In genomic region chr1:173995003-173995402, GRCm38 (mm10) we compare ENCODE assay signal across 27 mouse cellular contexts. TPM values are rescaled to one million over a fixed set of nuclear protein-coding genes. Genes with fewer than 3 reads are reported as not detected.
A peak's percentile ranks its signal among the peaks of the same experiment; 100 is the strongest.
DNase-seq lines count a peak whose midpoint lies in the region; ATAC-seq lines count a peak whose summit lies in the region.
"Had no signal": no experiment of that assay in that cellular context is flagged by ENCODE, and none has a peak within 500 bp of the region (broad histone marks: within the 10 kb centered on the region; RNA-seq: fewer than 3 reads in every experiment).

No protein-coding gene starts in this region.

- peak; percentile 67 to 79 for DNase-seq in cerebellum, postnatal 10 days
- no peak for DNase-seq in cerebellum, adult 11-12 months
- no peak for DNase-seq in midbrain, embryonic 11.5 days (ENCODE audit: low spot score, missing footprints)
- peak; percentile 6 for DNase-seq in brain, adult 2 months (ENCODE audit: low read depth, low spot score)
- DNase-seq: adrenal gland, postnatal 14 days; gastrocnemius, postnatal 10 days; heart, adult 18-20 months; heart, postnatal 10 days; heart, postnatal 4 days; kidney, adult 18-20 months had no signal

- 85% methylated on average over 4 of the region's 4 CpGs for WGBS in hindbrain, embryonic 15.5 days
- 89% methylated on average over 4 of the region's 4 CpGs for WGBS in hindbrain, embryonic 12.5 days
- 87% methylated on average over 4 of the region's 4 CpGs for WGBS in midbrain, embryonic 11.5 days
- WGBS in midbrain, embryonic 13.5 days = 94% methylated on average over 4 of the region's 4 CpGs

- H3K27me3 ChIP-seq in hindbrain, embryonic 15.5 days = no peaks in the 10 kb centered on the region
- no peaks in the 10 kb centered on the region for H3K27me3 ChIP-seq in hindbrain, embryonic 12.5 days
- H3K27me3 ChIP-seq in midbrain, embryonic 11.5 days (ENCODE audit: control insufficient read depth, insufficient read depth, low read length) = no peaks in the 10 kb centered on the region
- no peaks in the 10 kb centered on the region for H3K27me3 ChIP-seq in midbrain, embryonic 13.5 days
- H3K27me3 ChIP-seq: embryonic facial prominence, embryonic 13.5 days; forebrain, embryonic 15.5 days; intestine, embryonic 15.5 days; Patski had no signal

- H3K4me1 ChIP-seq in hindbrain, embryonic 15.5 days (replicated peaks) = no peaks in the 10 kb centered on the region
- H3K4me1 ChIP-seq in hindbrain, embryonic 12.5 days = no peaks in the 10 kb centered on the region
- no peaks in the 10 kb centered on the region for H3K4me1 ChIP-seq in midbrain, embryonic 11.5 days (ENCODE audit: control insufficient read depth, insufficient read depth, low read length)
- no peaks in the 10 kb centered on the region for H3K4me1 ChIP-seq in midbrain, embryonic 13.5 days (replicated peaks)
- H3K4me1 ChIP-seq: embryonic facial prominence, embryonic 13.5 days; forebrain, embryonic 10.5 days; forebrain, embryonic 15.5 days; heart, embryonic 10.5 days; intestine, embryonic 15.5 days had no signal

- H3K4me2 ChIP-seq in hindbrain, embryonic 15.5 days = no peak overlapping the region
- no peak overlapping the region for H3K4me2 ChIP-seq in hindbrain, embryonic 12.5 days (replicated peaks)
- H3K4me2 ChIP-seq in midbrain, embryonic 11.5 days = no peak overlapping the region
- H3K4me2 ChIP-seq in midbrain, embryonic 13.5 days (replicated peaks) = no peak overlapping the region
- H3K4me2 ChIP-seq: embryonic facial prominence, embryonic 13.5 days; forebrain, embryonic 15.5 days; intestine, embryonic 15.5 days had no signal

- H3K9ac ChIP-seq in hindbrain, embryonic 15.5 days = no peak overlapping the region
- no peak overlapping the region for H3K9ac ChIP-seq in hindbrain, embryonic 12.5 days
- no peak overlapping the region for H3K9ac ChIP-seq in midbrain, embryonic 11.5 days (ENCODE audit: low read length)
- H3K9ac ChIP-seq in midbrain, embryonic 13.5 days (replicated peaks) = no peak overlapping the region
- H3K9ac ChIP-seq: embryonic facial prominence, embryonic 13.5 days; forebrain, embryonic 15.5 days; intestine, embryonic 15.5 days had no signal

- peak; percentile 66 for ATAC-seq in hindbrain, embryonic 15.5 days (ENCODE audit: low FRiP score, low read depth)
- ATAC-seq in hindbrain, embryonic 12.5 days (ENCODE audit: low FRiP score) = no peak
- ATAC-seq in midbrain, embryonic 11.5 days (ENCODE audit: low FRiP score) = 0 out of 2 replicates have a peak, but pooled peaks have one; percentile 22
- ATAC-seq in midbrain, embryonic 13.5 days = no peak
- ATAC-seq in erythroblast, adult 5-6 weeks (replicated peaks; ENCODE audit: low FRiP score, poor library complexity, severe bottlenecking) = no peak
- ATAC-seq: activated CD4-positive, CD25-positive, alpha-beta regulatory T cell, adult 4 months; forebrain, embryonic 15.5 days; intestine, embryonic 15.5 days; Patski had no signal

- H3K9me3 ChIP-seq in hindbrain, embryonic 15.5 days = no peaks in the 10 kb centered on the region
- H3K9me3 ChIP-seq in hindbrain, embryonic 12.5 days (replicated peaks) = no peaks in the 10 kb centered on the region
- no peaks in the 10 kb centered on the region for H3K9me3 ChIP-seq in midbrain, embryonic 11.5 days (ENCODE audit: control insufficient read depth, low read length)
- no peaks in the 10 kb centered on the region for H3K9me3 ChIP-seq in midbrain, embryonic 13.5 days
- H3K9me3 ChIP-seq: embryonic facial prominence, embryonic 13.5 days; forebrain, embryonic 10.5 days; forebrain, embryonic 15.5 days; heart, embryonic 10.5 days; intestine, embryonic 15.5 days had no signal

- H3K27ac ChIP-seq in hindbrain, embryonic 15.5 days (replicated peaks) = no peak overlapping the region
- no peak overlapping the region for H3K27ac ChIP-seq in hindbrain, embryonic 12.5 days
- no peak overlapping the region for H3K27ac ChIP-seq in midbrain, embryonic 11.5 days (ENCODE audit: low read depth, low read length)
- no peak overlapping the region for H3K27ac ChIP-seq in midbrain, embryonic 13.5 days
- H3K27ac ChIP-seq: embryonic facial prominence, embryonic 13.5 days; forebrain, embryonic 10.5 days; forebrain, embryonic 15.5 days; heart, embryonic 10.5 days; intestine, embryonic 15.5 days had no signal

- no peak overlapping the region for H3K4me3 ChIP-seq in hindbrain, embryonic 15.5 days
- no peak overlapping the region for H3K4me3 ChIP-seq in hindbrain, embryonic 12.5 days
- H3K4me3 ChIP-seq in midbrain, embryonic 11.5 days (ENCODE audit: low read depth, low read length) = no peak overlapping the region
- no peak overlapping the region for H3K4me3 ChIP-seq in midbrain, embryonic 13.5 days (replicated peaks)
- H3K4me3 ChIP-seq: embryonic facial prominence, embryonic 13.5 days; forebrain, embryonic 10.5 days; forebrain, embryonic 15.5 days; heart, embryonic 10.5 days; intestine, embryonic 15.5 days had no signal

- no peaks in the 10 kb centered on the region for H3K36me3 ChIP-seq in hindbrain, embryonic 15.5 days
- no peaks in the 10 kb centered on the region for H3K36me3 ChIP-seq in hindbrain, embryonic 12.5 days
- H3K36me3 ChIP-seq in midbrain, embryonic 11.5 days (ENCODE audit: control insufficient read depth, insufficient read depth, low read length) = no peaks in the 10 kb centered on the region
- no peaks in the 10 kb centered on the region for H3K36me3 ChIP-seq in midbrain, embryonic 13.5 days
- H3K36me3 ChIP-seq: embryonic facial prominence, embryonic 13.5 days; forebrain, embryonic 10.5 days; forebrain, embryonic 15.5 days; heart, embryonic 10.5 days; intestine, embryonic 15.5 days had no signal

RNA-seq across cellular contexts. Expression of gene Ifi202b, which starts 12.5 kb away (rescaled TPM):
- polyA plus RNA-seq in hindbrain, embryonic 15.5 days (2015; fragmentation: Nextera tagmentation; extraction: Ambion mirVana) = not detected in 2 replicates
- not detected in 2 replicates for polyA plus RNA-seq in hindbrain, embryonic 12.5 days (2016; fragmentation: Nextera tagmentation; extraction: Ambion mirVana)
- polyA plus RNA-seq in midbrain, embryonic 11.5 days (2014; fragmentation: Nextera tagmentation; extraction: Ambion mirVana) = not detected in 2 replicates
- not detected in 2 replicates for polyA plus RNA-seq in midbrain, embryonic 13.5 days (2015; fragmentation: Nextera tagmentation; extraction: Ambion mirVana)
- not detected in 2 replicates for total RNA-seq in erythroblast, adult 5-6 weeks (2015; ENCODE audit: low replicate concordance)
- not detected in 2 replicates for total RNA-seq in erythroblast, adult 5-6 weeks (2017; ENCODE audit: low replicate concordance)
- total RNA-seq: adrenal gland, adult 18-20 months; adrenal gland, postnatal 14 days; gastrocnemius, postnatal 10 days; gastrocnemius, postnatal 4 days; heart, adult 18-20 months; heart, postnatal 10 days; heart, postnatal 4 days; MEL had no signal
- polyA plus RNA-seq: activated CD4-positive, CD25-positive, alpha-beta regulatory T cell, adult 4 months; forebrain, embryonic 10.5 days; forebrain, embryonic 15.5 days; frontal cortex, adult 2 months; heart, embryonic 10.5 days; heart, embryonic 14.5 days; intestine, embryonic 15.5 days had no signal

RNA-seq across cellular contexts. Expression of gene Ifi205, which starts 36.6 kb away (rescaled TPM):
- 0.71 TPM in 1 of 2 replicates, not detected in the other for polyA plus RNA-seq in hindbrain, embryonic 15.5 days (2015; fragmentation: Nextera tagmentation; extraction: Ambion mirVana)
- not detected in 2 replicates for polyA plus RNA-seq in hindbrain, embryonic 12.5 days (2016; fragmentation: Nextera tagmentation; extraction: Ambion mirVana)
- polyA plus RNA-seq in midbrain, embryonic 11.5 days (2014; fragmentation: Nextera tagmentation; extraction: Ambion mirVana) = not detected in 2 replicates
- not detected in 2 replicates for polyA plus RNA-seq in midbrain, embryonic 13.5 days (2015; fragmentation: Nextera tagmentation; extraction: Ambion mirVana)
- total RNA-seq in erythroblast, adult 5-6 weeks (2015; ENCODE audit: low replicate concordance) = 2.3 and 3.3 TPM in 2 replicates
- 0.85 TPM in 1 of 2 replicates, not detected in the other for total RNA-seq in erythroblast, adult 5-6 weeks (2017; ENCODE audit: low replicate concordance)
- total RNA-seq: MEL had no signal
- polyA plus RNA-seq: activated CD4-positive, CD25-positive, alpha-beta regulatory T cell, adult 4 months; C2C12; embryonic facial prominence, embryonic 13.5 days; forebrain, embryonic 10.5 days; forebrain, embryonic 15.5 days; frontal cortex, adult 2 months had no signal

RNA-seq across cellular contexts. Expression of gene Olfr433, which starts 45.5 kb away (rescaled TPM):
- not detected in 2 replicates for polyA plus RNA-seq in hindbrain, embryonic 15.5 days (2015; fragmentation: Nextera tagmentation; extraction: Ambion mirVana)
- not detected in 2 replicates for polyA plus RNA-seq in hindbrain, embryonic 12.5 days (2016; fragmentation: Nextera tagmentation; extraction: Ambion mirVana)
- not detected in 2 replicates for polyA plus RNA-seq in midbrain, embryonic 11.5 days (2014; fragmentation: Nextera tagmentation; extraction: Ambion mirVana)
- not detected in 2 replicates for polyA plus RNA-seq in midbrain, embryonic 13.5 days (2015; fragmentation: Nextera tagmentation; extraction: Ambion mirVana)
- total RNA-seq in erythroblast, adult 5-6 weeks (2015; ENCODE audit: low replicate concordance) = not detected in 2 replicates
- total RNA-seq in erythroblast, adult 5-6 weeks (2017; ENCODE audit: low replicate concordance) = not detected in 2 replicates
- total RNA-seq: adrenal gland, adult 18-20 months; adrenal gland, postnatal 14 days; gastrocnemius, postnatal 10 days; gastrocnemius, postnatal 4 days; heart, adult 18-20 months; heart, postnatal 10 days; heart, postnatal 4 days; MEL had no signal
- polyA plus RNA-seq: C2C12; forebrain, embryonic 10.5 days; forebrain, embryonic 15.5 days; frontal cortex, adult 2 months; heart, embryonic 14.5 days; intestine, embryonic 15.5 days; Patski had no signal

RNA-seq across cellular contexts. Expression of gene Ifi203, which starts 52.5 kb away (rescaled TPM):
- polyA plus RNA-seq in hindbrain, embryonic 15.5 days (2015; fragmentation: Nextera tagmentation; extraction: Ambion mirVana) = 0.79 and 1.0 TPM in 2 replicates
- 0.10 and 0.64 TPM in 2 replicates for polyA plus RNA-seq in hindbrain, embryonic 12.5 days (2016; fragmentation: Nextera tagmentation; extraction: Ambion mirVana)
- polyA plus RNA-seq in midbrain, embryonic 11.5 days (2014; fragmentation: Nextera tagmentation; extraction: Ambion mirVana) = 0.10 TPM in 1 of 2 replicates, not detected in the other
- polyA plus RNA-seq in midbrain, embryonic 13.5 days (2015; fragmentation: Nextera tagmentation; extraction: Ambion mirVana) = 0.15 and 0.18 TPM in 2 replicates
- total RNA-seq in erythroblast, adult 5-6 weeks (2015; ENCODE audit: low replicate concordance) = 23.4 and 29.9 TPM in 2 replicates
- total RNA-seq in erythroblast, adult 5-6 weeks (2017; ENCODE audit: low replicate concordance) = 6.6 and 13.8 TPM in 2 replicates
- polyA plus RNA-seq: heart, embryonic 10.5 days had no signal

RNA-seq across cellular contexts. Expression of gene Mndal, which starts 52.7 kb away (rescaled TPM):
- polyA plus RNA-seq in hindbrain, embryonic 15.5 days (2015; fragmentation: Nextera tagmentation; extraction: Ambion mirVana) = 0.54 and 1.9 TPM in 2 replicates
- polyA plus RNA-seq in hindbrain, embryonic 12.5 days (2016; fragmentation: Nextera tagmentation; extraction: Ambion mirVana) = 0.74 and 0.76 TPM in 2 replicates
- polyA plus RNA-seq in midbrain, embryonic 11.5 days (2014; fragmentation: Nextera tagmentation; extraction: Ambion mirVana) = 0.36 and 0.58 TPM in 2 replicates
- 0.48 and 0.99 TPM in 2 replicates for polyA plus RNA-seq in midbrain, embryonic 13.5 days (2015; fragmentation: Nextera tagmentation; extraction: Ambion mirVana)
- 35.4 and 38.7 TPM in 2 replicates for total RNA-seq in erythroblast, adult 5-6 weeks (2015; ENCODE audit: low replicate concordance)
- 15.5 and 18.5 TPM in 2 replicates for total RNA-seq in erythroblast, adult 5-6 weeks (2017; ENCODE audit: low replicate concordance)
- total RNA-seq: MEL had no signal
- polyA plus RNA-seq: forebrain, embryonic 10.5 days had no signal

Comparison
In these comparisons a context has a peak if more than half of its experiments do, and no peak if none do; other contexts are left out.
1. DNase-seq: peak in cerebellum, postnatal 10 days (2 of 2) and brain, adult 2 months (single experiment); none in cerebellum, adult 11-12 months (single experiment) and midbrain, embryonic 11.5 days (single experiment).
2. ATAC-seq: peak in hindbrain, embryonic 15.5 days (single experiment) and midbrain, embryonic 11.5 days (single experiment); none in hindbrain, embryonic 12.5 days (single experiment), midbrain, embryonic 13.5 days (single experiment) and erythroblast, adult 5-6 weeks (single experiment).